Mouse (Mus musculus): ENCODE results near the gene Rora. TPM values are rescaled to one million over a fixed set of nuclear protein-coding genes. Genes with fewer than 3 reads are reported as not detected.

Rora gene
- total RNA-seq, 2 experiments from 2014 or later, result 0.15 to 0.32 TPM

- ATAC-seq (replicated peaks; ENCODE audit: poor library complexity, severe bottlenecking), result peak; percentile 50
These were observed 511.7 kb downstream of the Rora start for GRCm38 (mm10) chr9:69165096-69165836.

DNA sequence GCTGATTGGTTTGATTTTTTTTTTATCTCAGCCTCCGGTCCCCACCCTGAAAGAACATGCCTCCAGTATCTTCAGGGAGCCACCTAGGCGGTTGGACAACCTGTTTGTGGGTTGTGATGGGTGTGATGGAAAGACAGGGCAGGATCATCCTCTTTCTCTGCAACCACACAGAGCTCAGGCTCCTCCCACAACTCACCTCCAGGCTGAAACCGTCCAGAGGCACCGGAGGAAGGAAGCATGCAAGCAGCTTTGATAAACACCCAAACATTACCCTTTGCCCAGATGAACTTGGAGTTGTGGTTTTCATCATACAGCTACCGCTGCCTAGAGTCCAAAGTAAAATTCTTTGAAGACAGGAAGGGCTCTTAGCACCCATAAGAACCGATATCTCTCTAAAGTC is 520.5 kb downstream of the Rora start:
- ATAC-seq (replicated peaks; ENCODE audit: poor library complexity, severe bottlenecking), result no peak

GRCm38 (mm10) chr9:69174527-69175116 is 521.0 kb downstream of the Rora start:
- no peak for ATAC-seq (replicated peaks; ENCODE audit: poor library complexity, severe bottlenecking)

DNA sequence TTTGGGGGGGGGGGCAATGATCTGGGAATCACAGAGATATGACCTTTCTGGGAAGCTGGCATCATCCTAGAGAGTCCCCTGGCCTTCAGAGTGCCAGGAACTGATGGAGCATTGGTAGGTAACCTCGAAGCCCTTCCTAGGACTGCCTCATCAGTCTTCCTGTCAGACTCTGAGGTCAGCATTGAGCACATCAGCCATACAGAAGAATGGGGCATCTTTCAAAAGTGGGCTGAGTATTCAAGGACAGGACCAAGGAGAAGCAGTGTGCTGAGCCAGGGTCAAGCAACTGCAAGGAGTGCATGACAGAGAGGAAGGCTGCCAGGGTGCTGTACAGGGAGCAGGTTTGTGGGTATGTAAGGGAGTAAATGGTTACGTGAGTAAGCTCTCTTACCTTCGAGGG is 523.4 kb downstream of the Rora start:
- no peak for ATAC-seq (replicated peaks; ENCODE audit: poor library complexity, severe bottlenecking)

GRCm38 (mm10) chr9:69179224-69179623 is 525.6 kb downstream of the Rora start:
- no peak for ATAC-seq (replicated peaks; ENCODE audit: poor library complexity, severe bottlenecking)

DNA sequence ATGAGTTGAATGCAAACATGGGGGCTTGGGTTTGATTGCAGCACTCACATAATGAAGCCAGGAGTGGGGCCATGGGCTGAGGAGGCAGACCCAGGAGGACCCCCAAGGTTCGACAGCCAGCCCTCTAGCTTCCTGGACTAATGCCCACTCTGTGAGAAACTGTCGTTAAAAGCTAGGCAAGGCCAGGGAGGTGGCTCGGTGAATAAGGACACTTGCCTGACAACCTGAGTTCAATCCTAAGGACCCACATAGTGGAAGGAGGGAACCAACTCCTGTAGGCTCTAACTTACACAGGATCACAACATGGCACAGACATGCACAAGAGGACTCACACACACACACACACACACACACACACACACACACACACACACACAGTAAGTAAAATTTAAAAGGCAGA is 527.4 kb downstream of the Rora start:
- ATAC-seq (replicated peaks; ENCODE audit: poor library complexity, severe bottlenecking), result no peak

DNA sequence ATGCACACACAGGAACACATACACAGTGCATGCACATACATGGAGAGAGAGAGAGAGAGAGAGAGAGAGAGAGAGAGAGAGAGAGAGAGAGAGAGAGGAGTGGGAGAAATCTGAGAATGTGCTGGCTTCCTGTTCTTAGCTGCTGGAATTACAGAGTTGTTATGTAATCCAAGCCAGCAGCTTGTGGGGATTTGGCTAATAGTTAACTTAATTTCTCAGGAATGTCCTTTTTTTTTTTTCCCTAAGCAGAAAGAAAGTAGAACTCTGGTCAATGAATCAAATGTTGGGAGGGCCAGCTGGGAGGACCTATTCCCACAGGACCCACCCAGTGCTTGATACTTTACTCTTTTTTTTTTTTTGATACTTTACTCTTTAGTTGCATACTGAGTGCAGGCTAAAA is 527.8 kb downstream of the Rora start:
- ATAC-seq (replicated peaks; ENCODE audit: poor library complexity, severe bottlenecking), result no peak

DNA sequence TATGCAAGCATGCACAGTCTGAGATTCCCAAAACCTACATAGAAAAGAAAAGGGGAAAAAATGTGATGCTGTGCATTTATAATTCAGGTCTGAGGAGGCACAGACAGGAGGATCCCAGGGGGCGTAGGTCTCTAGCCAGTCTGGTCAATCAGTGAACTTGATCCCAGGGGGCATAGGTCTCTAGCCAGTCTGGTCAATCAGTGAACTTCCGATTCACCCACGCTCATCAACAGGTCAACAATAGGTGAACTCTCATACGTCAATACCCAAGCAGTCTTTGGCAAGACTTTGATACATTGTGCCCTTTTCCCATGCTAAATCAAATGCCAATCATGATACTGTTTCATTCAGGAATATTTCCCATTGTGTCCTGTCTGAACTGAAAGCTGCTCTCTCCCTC is 530.3 kb downstream of the Rora start:
- ATAC-seq (replicated peaks; ENCODE audit: poor library complexity, severe bottlenecking), result no peak

GRCm38 (mm10) chr9:69190726-69191125 is 537.1 kb downstream of the Rora start:
- ATAC-seq (replicated peaks; ENCODE audit: poor library complexity, severe bottlenecking), result no peak

DNA sequence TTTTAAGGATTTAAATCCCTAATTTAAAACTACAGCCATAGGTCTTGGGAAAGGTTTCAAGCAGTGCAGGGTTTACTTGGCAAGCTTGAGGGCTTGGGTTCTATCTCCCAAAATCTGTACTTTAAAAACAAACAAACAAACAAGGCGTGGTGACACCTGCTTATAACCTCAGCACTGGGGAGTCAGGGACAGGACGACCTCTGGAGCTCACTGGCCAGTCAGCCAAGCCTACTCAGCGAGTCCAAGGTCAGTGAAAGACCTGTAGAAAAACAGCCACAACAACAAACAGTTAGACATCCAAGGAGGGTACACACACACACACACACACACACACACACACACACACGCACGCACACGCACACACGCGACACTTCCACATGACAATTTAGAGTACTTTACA is 538.9 kb downstream of the Rora start:
- no peak for ATAC-seq (replicated peaks; ENCODE audit: poor library complexity, severe bottlenecking)

DNA sequence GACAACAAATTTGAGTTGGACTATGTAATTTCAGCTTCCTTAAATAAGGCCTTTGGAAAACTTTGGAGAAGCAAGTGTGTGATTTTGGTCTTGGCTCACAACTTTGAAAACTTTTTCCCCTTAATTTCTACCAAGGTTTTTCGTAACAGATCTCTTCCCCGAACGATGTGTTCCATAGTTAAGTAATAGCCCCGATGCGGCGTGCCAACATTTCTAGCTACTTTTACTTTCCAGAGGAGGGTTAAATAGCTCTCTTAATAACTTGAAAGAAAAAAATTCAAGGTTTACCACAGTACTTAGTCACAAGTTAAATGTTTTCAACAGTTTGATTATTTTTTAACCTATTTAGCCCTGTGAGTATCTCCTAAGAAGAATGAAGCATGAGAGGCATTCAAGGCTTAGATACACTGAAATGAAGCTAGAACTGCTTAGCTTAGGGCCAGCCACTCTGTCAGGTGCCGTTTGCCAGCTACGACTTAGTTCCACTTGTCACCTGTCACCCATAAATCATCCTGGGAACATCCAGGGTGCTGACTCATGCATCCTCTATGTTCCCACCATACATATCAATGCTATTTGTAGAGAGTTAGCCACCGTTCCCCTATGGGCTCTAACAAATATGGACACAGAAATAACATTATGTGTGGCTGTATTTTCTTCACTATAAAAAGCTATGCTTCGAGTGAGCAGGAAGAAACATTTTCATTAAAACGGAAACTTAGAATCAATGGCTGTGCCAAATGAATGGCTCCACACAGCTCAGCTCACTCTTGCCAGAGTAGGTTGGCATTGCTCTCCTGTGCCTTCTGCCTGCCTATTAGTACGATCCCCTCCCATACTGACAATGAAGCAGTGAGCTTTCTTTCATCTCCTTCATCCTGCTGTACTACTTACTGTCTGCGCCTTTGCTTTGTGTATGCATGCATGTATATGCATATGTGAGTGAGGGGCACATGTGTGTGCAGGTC is 541.3 kb downstream of the Rora start:
- no peak for ATAC-seq (replicated peaks; ENCODE audit: poor library complexity, severe bottlenecking)

- ATAC-seq (replicated peaks; ENCODE audit: poor library complexity, severe bottlenecking), result no peak
These were observed 560.2 kb downstream of the Rora start for GRCm38 (mm10) chr9:69213796-69214195.

GRCm38 (mm10) chr9:69224841-69225240 is 571.3 kb downstream of the Rora start:
- no peak for ATAC-seq (replicated peaks; ENCODE audit: poor library complexity, severe bottlenecking)

DNA sequence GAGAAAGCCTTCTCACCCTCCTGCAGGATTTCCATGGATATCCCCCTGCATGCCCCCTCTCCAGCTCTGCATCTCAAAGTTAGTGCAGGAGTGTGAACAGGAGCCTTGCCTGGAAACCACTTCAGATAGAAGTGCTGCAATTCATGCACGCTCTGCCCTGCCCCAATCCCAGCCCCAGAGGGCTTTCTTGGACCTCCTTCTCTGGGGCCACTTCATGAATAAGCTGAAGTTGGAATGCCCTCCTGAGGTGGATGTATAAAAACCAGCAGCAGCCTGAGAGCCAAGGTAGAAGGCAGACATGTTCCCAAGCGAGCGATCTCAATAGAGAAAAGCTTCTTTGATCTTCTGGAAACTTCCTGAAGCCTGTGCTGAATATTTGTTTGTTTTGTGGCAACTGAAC is 572.8 kb downstream of the Rora start:
- no peak for ATAC-seq (replicated peaks; ENCODE audit: poor library complexity, severe bottlenecking)

- no peak for ATAC-seq (replicated peaks; ENCODE audit: poor library complexity, severe bottlenecking)
These were observed 574.2 kb downstream of the Rora start for GRCm38 (mm10) chr9:69227806-69228205.

GRCm38 (mm10) chr9:69229935-69230334 is 576.3 kb downstream of the Rora start:
- peak; percentile 87 for ATAC-seq (replicated peaks; ENCODE audit: poor library complexity, severe bottlenecking)

DNA sequence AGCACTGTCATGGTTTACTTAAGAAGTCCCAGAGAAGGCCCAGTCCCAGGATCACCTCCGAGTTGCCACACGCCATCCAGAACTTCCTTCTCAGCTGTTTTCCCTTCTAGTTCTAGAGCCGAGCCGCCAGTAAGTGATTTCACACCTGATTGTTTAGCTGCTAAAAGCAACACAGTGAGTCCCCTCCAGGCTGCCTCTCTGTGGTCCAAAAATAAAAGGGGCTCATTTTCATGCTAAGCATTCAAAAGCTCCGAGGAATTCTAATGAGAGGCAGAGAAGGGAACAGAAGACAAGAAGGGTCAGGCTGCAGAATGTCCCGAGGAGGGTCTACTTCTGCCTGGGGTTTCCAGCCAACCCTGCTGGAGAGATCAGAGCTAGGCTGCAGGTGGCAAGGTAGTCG is 580.9 kb downstream of the Rora start:
- no peak for ATAC-seq (replicated peaks; ENCODE audit: poor library complexity, severe bottlenecking)

DNA sequence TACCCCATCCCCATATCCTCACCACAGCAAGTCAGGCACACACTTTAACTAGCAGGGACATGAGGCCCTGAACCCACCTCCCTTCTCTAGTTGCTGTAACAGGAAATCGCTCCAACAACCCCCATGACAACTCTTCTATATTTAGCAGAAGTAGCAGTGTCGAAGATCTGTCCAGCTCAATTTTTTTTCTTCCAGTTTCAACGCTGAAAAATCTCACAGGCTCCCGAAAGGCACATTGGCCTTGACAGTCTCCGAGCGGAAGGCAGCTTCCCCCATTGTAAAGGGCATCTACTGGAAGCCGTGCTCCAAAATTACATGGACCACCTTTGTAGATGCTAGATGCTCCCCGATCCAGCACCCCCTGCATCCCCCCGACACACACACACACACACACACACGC is 583.7 kb downstream of the Rora start:
- ATAC-seq (replicated peaks; ENCODE audit: poor library complexity, severe bottlenecking), result peak; percentile 48

DNA sequence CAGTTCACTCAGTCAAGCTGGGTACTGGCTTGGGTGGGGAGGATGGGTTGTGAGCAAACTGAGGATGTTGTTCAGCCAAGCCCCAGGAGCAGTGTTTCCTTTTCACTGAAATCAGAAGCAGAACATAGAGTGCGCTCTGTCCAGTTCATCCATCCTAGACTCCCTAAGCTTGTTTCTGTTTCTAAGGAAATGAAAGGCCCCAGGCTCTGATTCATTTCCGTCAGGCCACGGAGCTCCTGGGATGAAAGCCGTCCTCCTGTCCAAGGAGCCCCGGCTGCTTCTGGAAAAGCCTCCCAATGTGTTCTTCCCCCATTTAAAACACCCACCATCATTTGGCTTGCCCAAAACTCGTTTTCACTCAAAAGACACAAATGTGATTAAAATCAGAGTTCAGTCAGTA is 589.0 kb downstream of the Rora start:
- no peak for ATAC-seq (replicated peaks; ENCODE audit: poor library complexity, severe bottlenecking)

GRCm38 (mm10) chr9:69243626-69244025 is 590.0 kb downstream of the Rora start:
- no peak for ATAC-seq (replicated peaks; ENCODE audit: poor library complexity, severe bottlenecking)

DNA sequence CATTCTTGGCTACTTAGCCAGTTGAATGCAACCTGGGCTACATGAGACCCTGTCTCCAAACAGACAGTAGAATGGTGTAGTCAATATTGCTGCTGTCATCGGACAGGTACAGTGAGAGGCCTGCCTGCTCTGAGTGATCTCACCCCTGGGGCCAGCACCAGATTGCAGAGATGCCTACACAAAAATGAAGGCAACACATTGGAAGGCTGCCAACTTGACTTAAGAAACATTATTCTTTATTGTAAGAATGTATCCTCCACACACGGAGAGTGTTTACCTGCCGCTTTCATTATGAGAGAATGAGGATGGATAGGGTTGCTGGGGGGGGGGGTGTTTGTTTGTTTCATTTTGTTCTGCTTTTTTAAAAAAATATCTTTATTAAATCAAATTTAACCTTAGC is 592.6 kb downstream of the Rora start:
- ATAC-seq (replicated peaks; ENCODE audit: poor library complexity, severe bottlenecking), result no peak
